Mouse (Mus musculus): ENCODE data around the gene Gabrr1. TPM values are rescaled to one million over a fixed set of nuclear protein-coding genes. Genes with fewer than 3 reads are reported as not detected.

Gabrr1 gene
- total and polyA plus RNA-seq, 2 experiments from 2014 or later: 0.21 to 0.61 TPM

- 73% methylated on average over 2 of the region's 2 CpGs for WGBS
- H3K4me2 ChIP-seq (ENCODE audit: low read depth, low read length): no peak overlapping the region
- peaks cover 5% of the 10 kb centered on the region for H3K4me1 ChIP-seq (ENCODE audit: insufficient read depth, low read length)
- no peaks in the 10 kb centered on the region for H3K9me3 ChIP-seq (ENCODE audit: low read length)
- H3K4me3 ChIP-seq (ENCODE audit: low read length): no peak overlapping the region
- H3K36me3 ChIP-seq (ENCODE audit: insufficient read depth, low read length): no peaks in the 10 kb centered on the region
- no peak overlapping the region for H3K27ac ChIP-seq
- no peaks in the 10 kb centered on the region for H3K27me3 ChIP-seq (ENCODE audit: insufficient read depth, low read length)
- no peak for TF ChIP-seq CTCF (IDR thresholded peaks at IDR 0.05; ENCODE audit: low read depth)
- no peak for DNase-seq (ENCODE audit: low spot score)
- no peak for ATAC-seq
- H3K9ac ChIP-seq (replicated peaks; ENCODE audit: low read length): no peak overlapping the region
Observed at GRCm38 (mm10) chr4:33207551-33207950, 75.2 kb downstream of the Gabrr1 start.

DNA sequence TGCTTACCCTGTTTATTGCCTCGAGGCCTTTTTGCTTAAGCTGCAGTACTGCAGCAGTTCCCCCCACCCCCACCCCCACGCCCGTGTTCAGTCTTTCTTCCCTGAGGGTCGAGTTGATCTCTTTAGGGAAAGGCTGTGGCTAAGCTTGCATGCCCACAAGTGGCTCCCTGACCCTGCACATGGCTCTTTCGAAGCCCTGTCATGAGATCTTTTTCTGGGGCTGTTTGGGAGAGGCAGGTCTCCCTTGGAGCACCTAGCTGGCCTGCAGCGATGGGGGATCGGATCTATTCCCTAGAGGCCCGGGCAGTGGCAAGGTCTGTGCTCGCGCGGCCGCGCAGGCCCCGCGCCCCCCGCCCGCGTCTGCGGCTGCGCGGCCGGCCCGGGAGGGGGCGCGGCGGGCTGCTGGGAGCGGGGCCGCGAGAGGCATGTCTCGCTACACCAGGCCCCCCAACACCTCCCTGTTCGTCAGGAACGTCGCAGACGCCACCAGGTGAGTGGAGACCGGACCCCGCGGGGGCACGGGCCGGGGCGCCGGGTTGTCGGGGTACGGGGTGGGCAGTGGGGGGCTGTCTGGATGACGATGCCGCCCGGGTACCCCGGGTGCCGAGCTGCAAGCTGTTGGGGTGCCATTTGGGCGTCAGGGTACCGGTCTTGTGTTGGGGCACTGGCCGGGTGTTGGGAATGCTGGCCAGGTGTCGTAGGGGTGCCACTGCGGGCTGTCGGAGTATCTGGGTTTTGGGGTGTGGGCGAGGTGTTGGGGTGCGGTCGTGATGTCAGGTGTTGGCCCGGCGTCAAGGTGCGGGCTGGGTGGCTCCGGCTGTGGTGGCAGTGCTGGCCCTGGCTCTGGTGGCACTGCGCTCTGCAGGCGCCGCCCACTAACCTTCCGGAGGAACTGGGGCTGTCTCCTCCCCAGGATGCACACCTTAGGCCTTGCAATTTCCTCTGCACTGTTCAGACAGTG, 76.8 kb downstream of the Gabrr1 start, which contains the start of gene Srsf12:
Srsf12 (plus strand) TSS at position 111 of the 961 bp plus-strand sequence.
- TF ChIP-seq CTCF (IDR thresholded peaks at IDR 0.05; ENCODE audit: low read depth): peak; percentile 5; the same call in 1 of the 2 replicates
- Histone ChIP-seq H3K4me3 (ENCODE audit: low read length) (peak within 1 kb of the TSS; percentile 76), H3K9me3 (ENCODE audit: low read length) (no peaks in the 10 kb centered on the region), H3K27ac (peak within 1 kb of the TSS; percentile 94), H3K27me3 (ENCODE audit: insufficient read depth, low read length) (no peaks in the 10 kb centered on the region), H3K36me3 (ENCODE audit: insufficient read depth, low read length) (no peaks in the 10 kb centered on the region), H3K4me2 (ENCODE audit: low read depth, low read length) (peak within 1 kb of the TSS; percentile 96), H3K4me1 (ENCODE audit: insufficient read depth, low read length) (peaks cover 5% of the 10 kb centered on the region), H3K9ac (replicated peaks; ENCODE audit: low read length) (peak within 1 kb of the TSS; percentile 91)
- DNase-seq (ENCODE audit: low spot score) (peak; percentile 81), ATAC-seq (peak; percentile 89)
- WGBS: 2% methylated on average over 63 of the region's 65 CpGs

Other genes with a start within 250 kb of the Gabrr1 start
- gene Ankrd6, start 181.7 kb upstream of the Gabrr1 start, total RNA-seq (2014; rRNA removed): 26.5 and 32.3 TPM in 2 replicates
- gene Ankrd6, start 181.7 kb upstream of the Gabrr1 start, polyA plus RNA-seq (2015; fragmentation: Nextera tagmentation; extraction: Ambion mirVana): 17.3 and 18.3 TPM in 2 replicates
- gene Rragd, start 149.5 kb upstream of the Gabrr1 start, total RNA-seq (2014; rRNA removed): 37.1 and 37.5 TPM in 2 replicates
- 26.1 and 29.3 TPM in 2 replicates for gene Rragd, start 149.5 kb upstream of the Gabrr1 start, polyA plus RNA-seq (2015; fragmentation: Nextera tagmentation; extraction: Ambion mirVana)
- 104 TPM in 2 replicates for gene Ube2j1, start 101.1 kb upstream of the Gabrr1 start, total RNA-seq (2014; rRNA removed)
- gene Ube2j1, start 101.1 kb upstream of the Gabrr1 start, polyA plus RNA-seq (2015; fragmentation: Nextera tagmentation; extraction: Ambion mirVana): 67.5 and 71.5 TPM in 2 replicates
- gene Gabrr2, start 69.5 kb upstream of the Gabrr1 start, total RNA-seq (2014; rRNA removed): 0.37 and 5.0 TPM in 2 replicates
- 0.18 and 0.25 TPM in 2 replicates for gene Gabrr2, start 69.5 kb upstream of the Gabrr1 start, polyA plus RNA-seq (2015; fragmentation: Nextera tagmentation; extraction: Ambion mirVana)
- gene Pm20d2, start 57.2 kb downstream of the Gabrr1 start, total RNA-seq (2014; rRNA removed): 12.1 and 13.2 TPM in 2 replicates
- gene Pm20d2, start 57.2 kb downstream of the Gabrr1 start, polyA plus RNA-seq (2015; fragmentation: Nextera tagmentation; extraction: Ambion mirVana): 3.4 and 3.6 TPM in 2 replicates
- 53.6 and 56.6 TPM in 2 replicates for gene Srsf12, start 76.5 kb downstream of the Gabrr1 start, total RNA-seq (2014; rRNA removed)
- 59.5 and 64.9 TPM in 2 replicates for gene Srsf12, start 76.5 kb downstream of the Gabrr1 start, polyA plus RNA-seq (2015; fragmentation: Nextera tagmentation; extraction: Ambion mirVana)
- 60.5 and 84.9 TPM in 2 replicates for gene Pnrc1, start 157.6 kb downstream of the Gabrr1 start, total RNA-seq (2014; rRNA removed)
- gene Pnrc1, start 157.6 kb downstream of the Gabrr1 start, polyA plus RNA-seq (2015; fragmentation: Nextera tagmentation; extraction: Ambion mirVana): 46.9 and 49.8 TPM in 2 replicates
- 11.3 and 12.8 TPM in 2 replicates for gene Rngtt, start 177.8 kb downstream of the Gabrr1 start, total RNA-seq (2014; rRNA removed)
- 13.5 and 15.0 TPM in 2 replicates for gene Rngtt, start 177.8 kb downstream of the Gabrr1 start, polyA plus RNA-seq (2015; fragmentation: Nextera tagmentation; extraction: Ambion mirVana)